Mouse (Mus musculus) ES-Bruce4 (cell line): ENCODE measurements around the gene Lysmd3. TPM values are rescaled to one million over a fixed set of nuclear protein-coding genes. Genes with fewer than 3 reads are reported as not detected.

Source experiments
- H3K27ac ChIP-seq: 2 replicates; pipeline ENCODE4 v1.5.1; 2012; ENCODE audit warnings: low read length, inconsistent platforms; ENCODE audit not compliant: insufficient read depth
- H3K27me3 ChIP-seq: 2 replicates; pipeline ENCODE4 v1.6.1; 2012; ENCODE audit warnings: mild to moderate bottlenecking, low read length, inconsistent platforms; ENCODE audit not compliant: control insufficient read depth, poor library complexity, insufficient read depth, severe bottlenecking
- H3K36me3 ChIP-seq: 2 replicates; pipeline ENCODE4 v1.6.1; 2012; ENCODE audit warnings: inconsistent platforms, mild to moderate bottlenecking, low read length, moderate library complexity; ENCODE audit not compliant: control insufficient read depth, poor library complexity, insufficient read depth, severe bottlenecking
- H3K4me1 ChIP-seq: one replicate; pipeline ENCODE4 v1.8.1; 2011; ENCODE audit warnings: low read length; ENCODE audit not compliant: control insufficient read depth, insufficient read depth
- H3K4me3 ChIP-seq: 2 replicates; pipeline ENCODE4 v1.5.1; 2011; ENCODE audit warnings: low read depth, mild to moderate bottlenecking, low read length
- H3K9ac ChIP-seq: 2 replicates; pipeline ENCODE4 v1.6.1; 2012; ENCODE audit warnings: low read depth, mild to moderate bottlenecking, inconsistent platforms; ENCODE audit not compliant: poor library complexity, severe bottlenecking
- H3K9me3 ChIP-seq: replicated peaks from 2 replicates; pipeline ENCODE4 v1.6.1; 2012; ENCODE audit warnings: mild to moderate bottlenecking, low read length, inconsistent platforms; ENCODE audit not compliant: control insufficient read depth, poor library complexity, insufficient read depth, severe bottlenecking
- CTCF ChIP-seq: IDR thresholded peaks from one replicate; pipeline ENCODE4 v1.8.1; 2011; ENCODE audit warnings: low read depth, low read length
- EP300 ChIP-seq: IDR thresholded peaks from 2 replicates; pipeline ENCODE4 v1.6.1; 2011; ENCODE audit warnings: low read depth, low read length; ENCODE audit not compliant: insufficient read depth
- POLR2A ChIP-seq: IDR thresholded peaks from one replicate; pipeline ENCODE4 v1.8.1; 2011; ENCODE audit warnings: low read length; ENCODE audit not compliant: insufficient read depth
- polyA plus RNA-seq: library from polyadenylated mRNA; stranded (reverse); fragments of >200 nt; gene quantifications from 2 replicates; pipeline ENCODE4 v1.2.4, GENCODE M21; 2011; ENCODE audit warnings: low read depth; ENCODE audit not compliant: missing spikeins, insufficient read depth, insufficient read length

The Lysmd3 gene
- polyA plus RNA-seq, 1 experiment: 21.0 TPM

GRCm38 (mm10) chr13:81711546-81712371 lies 54.3 kb downstream of the Lysmd3 start:
- Histone ChIP-seq H3K4me1 (no peaks in the 10 kb centered on the region), H3K4me3 (peak overlapping the region; percentile 83), H3K27ac (no peak overlapping the region), H3K9me3 (no peaks in the 10 kb centered on the region), H3K27me3 (no peaks in the 10 kb centered on the region), H3K9ac (peak overlapping the region; percentile 29), H3K36me3 (no peaks in the 10 kb centered on the region)
- TF ChIP-seq CTCF (no peak), POLR2A (no peak), EP300 (no peak)

- TF ChIP-seq EP300 (no peak), POLR2A (no peak), CTCF (no peak)
- no peak overlapping the region for H3K9ac ChIP-seq
- H3K27me3 ChIP-seq: no peaks in the 10 kb centered on the region
- H3K36me3 ChIP-seq: no peaks in the 10 kb centered on the region
- H3K9me3 ChIP-seq: no peaks in the 10 kb centered on the region
- H3K4me1 ChIP-seq: no peaks in the 10 kb centered on the region
- no peak overlapping the region for H3K27ac ChIP-seq
- H3K4me3 ChIP-seq: no peak overlapping the region
Observed at GRCm38 (mm10) chr13:81713896-81714295, 56.4 kb downstream of the Lysmd3 start.

Other genes with a start within 250 kb of the Lysmd3 start
- gene Adgrv1, start 24.5 kb upstream of the Lysmd3 start, polyA plus RNA-seq: 11.3 and 14.2 TPM in 2 replicates
- gene Polr3g, start 53.4 kb downstream of the Lysmd3 start, polyA plus RNA-seq: 60.2 and 61.9 TPM in 2 replicates
- gene Mblac2, start 53.7 kb downstream of the Lysmd3 start, polyA plus RNA-seq: 2.3 and 2.6 TPM in 2 replicates
- gene Cetn3, start 125.4 kb downstream of the Lysmd3 start, polyA plus RNA-seq: 180 and 198 TPM in 2 replicates